Mouse (Mus musculus): ENCODE measurements at regions not wholly inside any gene's neighbourhood (a gene's known extent, or its start where the extent isn't known, plus 50 kb on each side); places are given as distances from the start of the nearest gene placed in this dataset.
"Not testable (repeated sequence)": the region's sequence is repeated elsewhere in the genome, so short reads cannot be mapped to it uniquely, and the experiment has no call there.

DNA sequence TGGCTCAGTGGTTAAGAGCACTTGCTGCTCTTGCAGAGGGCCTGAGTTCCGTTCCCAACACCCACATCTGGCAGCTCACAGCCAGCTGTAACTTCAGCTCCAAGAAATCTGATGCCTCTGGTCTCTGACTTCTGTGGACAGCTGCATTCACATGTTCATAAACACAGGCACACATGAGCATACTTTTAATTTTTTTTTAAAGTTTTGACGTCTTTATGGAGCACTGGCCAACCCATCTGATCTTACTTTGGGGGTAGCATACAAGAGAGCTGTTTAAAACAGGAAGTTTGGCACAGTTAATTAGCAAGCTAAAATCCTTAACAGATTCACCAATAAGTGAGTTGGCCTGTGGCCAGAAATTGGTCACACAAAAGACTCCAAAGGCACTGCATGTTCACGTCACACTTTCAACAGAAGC, 81.2 kb upstream of the Atl2 start:
- Histone ChIP-seq H3K27ac (replicated peaks; ENCODE audit: low read depth, low read length) (no peak overlapping the region), H3K4me3 (ENCODE audit: insufficient read depth, low read depth, low read length) (no peak overlapping the region)

DNA sequence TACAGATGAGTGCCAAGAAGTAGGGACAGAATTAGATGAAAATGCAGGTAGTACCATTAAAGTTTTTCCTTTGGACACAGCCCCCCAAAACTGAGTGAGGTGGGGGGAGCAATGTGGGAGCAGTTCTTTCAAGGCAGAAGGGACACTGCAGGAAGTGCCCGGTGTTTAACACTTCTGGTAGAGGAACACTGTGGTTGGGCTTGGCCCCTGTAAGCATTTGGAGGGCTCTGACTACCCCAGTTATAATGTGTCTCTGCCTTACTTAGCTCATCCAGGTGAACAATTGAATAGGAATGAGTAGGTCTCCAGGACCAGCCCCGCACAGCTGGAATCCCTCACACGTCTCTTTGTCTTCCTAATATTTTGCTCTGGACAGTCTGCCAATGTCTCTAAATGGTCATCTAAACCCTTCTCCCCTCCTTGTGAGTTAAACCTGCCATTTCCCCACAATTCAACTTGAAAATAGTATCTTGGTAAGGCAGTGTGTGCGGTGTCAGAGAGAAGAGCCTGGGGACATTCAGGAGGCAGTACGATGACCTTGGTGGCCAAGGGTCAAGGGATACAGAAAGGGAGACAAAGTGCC, 80.7 kb upstream of the Atl2 start:
- H3K27ac ChIP-seq (replicated peaks; ENCODE audit: low read depth, low read length): no peak overlapping the region
- no peak overlapping the region for H3K4me3 ChIP-seq (ENCODE audit: insufficient read depth, low read depth, low read length)
- peaks cover 3% of the 10 kb centered on the region; the same call in 1 of the 2 replicates for H3K4me1 ChIP-seq (ENCODE audit: control insufficient read depth, insufficient read depth, insufficient read length, low read length)

More for the DNA sequence above, 81.2 kb upstream of the Atl2 start:
- no peaks in the 10 kb centered on the region; the same call in 1 of the 2 replicates for H3K4me1 ChIP-seq (ENCODE audit: control insufficient read depth, insufficient read depth, insufficient read length, low read length)

DNA sequence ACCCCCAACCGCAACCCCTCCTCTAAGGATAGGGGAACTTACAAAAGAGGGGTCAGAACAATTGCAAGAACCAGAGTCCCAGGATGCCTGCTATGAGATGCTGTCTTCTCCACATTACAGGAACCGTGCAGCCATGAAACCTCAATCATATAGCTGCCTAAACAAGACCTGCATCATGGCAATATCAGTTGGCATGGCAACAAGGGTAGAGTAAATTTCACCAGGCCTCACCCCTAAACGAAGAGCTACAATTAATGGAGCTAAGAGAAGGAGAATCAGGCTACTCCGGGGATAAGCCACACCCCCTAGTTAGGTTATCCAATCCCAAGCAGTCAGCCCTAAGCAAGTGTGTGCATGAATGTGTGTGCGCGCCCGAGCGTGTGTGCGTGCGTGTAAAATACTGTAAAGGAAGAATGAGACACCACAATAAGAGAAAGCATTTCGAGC, 80.1 kb upstream of the Atl2 start:
- no peak overlapping the region for H3K27ac ChIP-seq (replicated peaks; ENCODE audit: low read depth, low read length)

DNA sequence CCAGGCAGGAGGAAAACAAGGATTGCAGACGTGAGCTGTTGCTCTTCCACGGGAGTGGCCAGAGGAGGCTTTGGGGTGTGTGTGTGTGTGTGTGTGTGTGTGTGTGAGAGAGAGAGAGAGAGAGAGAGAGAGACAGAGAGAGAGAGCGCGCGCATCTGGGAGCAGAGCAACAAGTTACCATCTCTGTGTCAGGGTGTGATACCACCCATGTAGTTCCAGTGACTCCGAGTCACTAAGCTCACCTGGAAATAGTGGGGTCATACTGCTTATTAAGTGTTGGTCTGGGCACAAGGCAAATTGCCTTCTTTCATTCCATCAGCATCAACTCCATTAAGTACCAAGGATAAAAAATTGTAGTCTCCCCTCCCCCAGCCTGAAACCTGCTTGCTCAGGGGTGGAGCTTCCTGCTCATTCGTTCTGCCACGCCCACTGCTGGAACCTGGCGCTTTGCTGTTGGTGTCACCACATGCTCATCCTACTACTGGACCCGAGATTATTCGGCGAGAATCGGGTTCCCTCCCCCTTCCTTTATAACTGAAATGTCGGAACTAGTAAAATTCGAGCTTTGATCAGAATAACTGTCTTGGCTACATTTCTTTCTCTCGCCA, 79.3 kb upstream of the Atl2 start:
- H3K4me3 ChIP-seq (ENCODE audit: insufficient read depth, low read depth, low read length); H3K4me1 ChIP-seq (ENCODE audit: control insufficient read depth, insufficient read depth, insufficient read length, low read length); H3K27ac ChIP-seq (replicated peaks; ENCODE audit: low read depth, low read length): not testable (repeated sequence)

More for the DNA sequence above, 80.1 kb upstream of the Atl2 start:
- Histone ChIP-seq H3K4me1 (ENCODE audit: control insufficient read depth, insufficient read depth, insufficient read length, low read length) (peaks cover 7% of the 10 kb centered on the region; the same call in 1 of the 2 replicates), H3K4me3 (ENCODE audit: insufficient read depth, low read depth, low read length) (no peak overlapping the region)

DNA sequence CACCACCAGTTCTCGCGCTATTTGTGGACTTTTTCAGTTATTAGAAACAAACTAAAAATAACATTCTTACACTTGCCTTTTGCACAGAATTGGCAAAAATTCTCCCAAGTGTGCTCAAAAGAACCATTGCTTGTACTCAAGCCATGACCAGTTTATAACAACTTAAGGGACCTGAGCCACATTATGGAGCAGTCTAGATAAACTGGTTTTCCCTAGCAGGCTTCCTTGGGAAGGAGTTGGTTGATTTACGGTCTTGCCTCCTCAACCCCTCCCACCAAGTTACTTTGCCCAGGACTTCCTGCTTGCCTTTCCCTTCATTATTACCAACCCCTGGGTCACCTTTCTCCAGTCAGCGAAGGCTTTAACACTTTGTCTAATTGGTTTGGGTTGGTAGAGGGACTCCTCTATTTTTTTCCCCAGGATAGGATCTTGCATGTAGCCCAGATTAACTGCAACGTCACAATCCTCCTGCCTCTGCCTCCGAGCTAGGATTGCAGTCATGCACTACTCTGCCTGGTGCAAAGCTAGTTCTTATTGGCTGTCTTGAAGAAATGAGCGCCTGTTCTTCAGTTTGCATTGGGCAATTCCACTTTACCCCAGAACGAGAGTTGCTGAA, 75.9 kb upstream of the Atl2 start:
- H3K27ac ChIP-seq (replicated peaks; ENCODE audit: low read depth, low read length): peak overlapping the region; percentile 85
- H3K4me1 ChIP-seq (ENCODE audit: control insufficient read depth, insufficient read depth, insufficient read length, low read length): peaks cover 7% of the 10 kb centered on the region; the same call in 1 of the 2 replicates
- no peak overlapping the region for H3K4me3 ChIP-seq (ENCODE audit: insufficient read depth, low read depth, low read length)

DNA sequence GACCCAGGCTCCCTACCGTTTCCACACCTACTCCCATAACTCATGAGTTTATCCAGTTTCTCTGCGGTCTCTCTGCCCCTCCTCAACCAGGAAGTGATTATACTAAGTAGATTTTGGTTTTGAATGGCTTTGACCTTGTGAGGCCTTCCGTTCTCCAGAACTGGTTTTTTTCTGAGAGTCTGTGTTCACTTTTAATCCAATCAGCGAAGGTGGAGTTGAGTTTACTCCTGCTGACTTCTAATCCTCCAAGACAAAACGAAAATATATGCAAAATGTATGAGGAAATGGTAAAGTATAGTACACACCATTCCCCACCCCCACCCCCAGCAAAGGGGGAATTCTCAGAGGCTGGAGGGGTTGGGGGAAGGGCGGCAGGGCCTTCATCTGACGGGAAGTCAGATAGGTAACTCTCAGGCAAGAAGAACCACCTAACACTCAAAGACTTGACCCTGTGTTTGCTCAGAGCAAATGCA, 73.6 kb upstream of the Atl2 start:
- Histone ChIP-seq H3K27ac (replicated peaks; ENCODE audit: low read depth, low read length) (no peak overlapping the region), H3K4me3 (ENCODE audit: insufficient read depth, low read depth, low read length) (no peak overlapping the region), H3K4me1 (ENCODE audit: control insufficient read depth, insufficient read depth, insufficient read length, low read length) (peaks cover 7% of the 10 kb centered on the region; the same call in 1 of the 2 replicates)

DNA sequence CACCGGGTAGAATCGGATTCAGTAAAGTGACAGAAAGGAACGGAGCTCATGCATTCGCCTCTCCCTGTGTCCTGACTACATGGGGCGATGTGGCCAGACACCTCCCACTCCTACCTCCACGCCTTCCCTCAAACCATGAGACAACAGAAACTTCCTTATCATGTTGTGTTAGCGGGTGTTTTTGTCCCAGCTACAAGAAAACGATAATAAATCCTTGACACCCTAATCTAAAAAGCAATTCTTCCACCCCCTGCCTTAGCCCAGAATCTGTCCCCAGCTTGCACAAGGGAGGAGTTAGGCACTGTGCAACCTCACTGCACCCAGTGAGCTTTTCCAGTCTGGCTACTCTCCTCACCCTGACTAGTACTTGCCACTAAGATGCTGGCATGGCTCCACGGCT, 72.9 kb upstream of the Atl2 start:
- Histone ChIP-seq H3K4me3 (ENCODE audit: insufficient read depth, low read depth, low read length) (no peak overlapping the region), H3K4me1 (ENCODE audit: control insufficient read depth, insufficient read depth, insufficient read length, low read length) (peaks cover 7% of the 10 kb centered on the region; the same call in 1 of the 2 replicates), H3K27ac (replicated peaks; ENCODE audit: low read depth, low read length) (no peak overlapping the region)

DNA sequence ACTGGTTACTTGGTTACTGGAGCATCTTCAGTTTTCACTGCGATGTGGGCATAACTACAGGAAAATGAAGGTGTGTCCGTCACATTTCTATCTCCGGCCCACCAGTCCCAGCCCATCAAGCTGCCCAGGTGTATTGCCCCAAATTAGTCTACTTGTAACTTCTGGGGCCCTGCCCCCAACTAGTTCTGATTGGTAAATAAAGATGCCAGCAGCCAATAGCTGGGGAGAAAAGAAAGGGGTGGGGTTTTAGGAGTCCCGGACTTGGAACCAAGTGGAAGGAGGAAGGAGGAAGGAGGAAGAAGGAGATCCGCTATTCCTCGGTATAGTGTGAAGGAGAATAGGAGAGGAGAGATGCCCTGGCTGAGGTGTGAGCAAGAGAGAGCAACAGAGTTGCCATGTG, 71.1 kb upstream of the Atl2 start:
- H3K4me1 ChIP-seq (ENCODE audit: control insufficient read depth, insufficient read depth, insufficient read length, low read length): peaks cover 6% of the 10 kb centered on the region; the same call in 1 of the 2 replicates
- H3K27ac ChIP-seq (replicated peaks; ENCODE audit: low read depth, low read length): no peak overlapping the region
- no peak overlapping the region for H3K4me3 ChIP-seq (ENCODE audit: insufficient read depth, low read depth, low read length)

DNA sequence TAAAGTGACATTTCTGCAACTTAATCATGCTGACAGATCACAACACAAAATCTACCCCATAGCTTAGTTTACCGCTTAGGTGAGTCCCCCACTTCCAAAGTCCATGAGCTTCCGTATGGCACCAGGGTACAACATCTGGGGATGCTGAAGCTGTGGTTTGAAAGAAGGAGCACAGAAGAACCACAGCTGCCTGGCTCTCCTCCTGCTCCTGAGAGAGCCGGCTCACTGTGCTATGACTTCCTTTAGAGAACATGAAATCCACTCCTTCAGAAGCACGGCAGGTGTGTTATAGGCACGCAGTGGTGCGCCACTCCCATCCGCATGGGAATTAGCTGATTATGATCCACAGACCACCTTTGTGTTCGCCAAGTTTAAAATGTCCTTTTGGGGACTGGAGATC, 69.7 kb upstream of the Atl2 start:
- H3K4me3 ChIP-seq (ENCODE audit: insufficient read depth, low read depth, low read length): no peak overlapping the region
- no peak overlapping the region for H3K27ac ChIP-seq (replicated peaks; ENCODE audit: low read depth, low read length)

DNA sequence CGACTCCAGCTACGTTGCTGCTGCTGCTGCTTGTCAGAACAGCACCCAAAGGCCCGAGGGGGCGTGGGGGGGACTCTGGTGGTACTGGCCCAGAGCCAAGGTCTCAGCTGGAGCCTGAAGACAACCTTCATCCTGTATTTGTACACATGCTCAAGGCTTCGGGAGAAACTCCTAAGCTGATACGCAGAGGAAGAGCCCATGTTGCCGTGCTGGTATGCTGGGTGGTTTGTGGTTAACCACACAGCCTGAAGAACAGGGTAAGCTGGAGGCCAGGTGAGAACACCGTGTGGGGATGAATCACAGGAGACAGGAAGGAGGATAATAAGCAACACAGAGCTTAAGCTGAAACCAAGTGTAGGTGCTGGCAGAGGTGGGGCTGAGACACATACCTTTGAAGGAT, 68.9 kb upstream of the Atl2 start:
- Histone ChIP-seq H3K4me1 (ENCODE audit: control insufficient read depth, insufficient read depth, insufficient read length, low read length) (no peaks in the 10 kb centered on the region), H3K27ac (replicated peaks; ENCODE audit: low read depth, low read length) (no peak overlapping the region), H3K4me3 (ENCODE audit: insufficient read depth, low read depth, low read length) (no peak overlapping the region)

More for the DNA sequence above, 69.7 kb upstream of the Atl2 start:
- no peaks in the 10 kb centered on the region for H3K4me1 ChIP-seq (ENCODE audit: control insufficient read depth, insufficient read depth, insufficient read length, low read length)

DNA sequence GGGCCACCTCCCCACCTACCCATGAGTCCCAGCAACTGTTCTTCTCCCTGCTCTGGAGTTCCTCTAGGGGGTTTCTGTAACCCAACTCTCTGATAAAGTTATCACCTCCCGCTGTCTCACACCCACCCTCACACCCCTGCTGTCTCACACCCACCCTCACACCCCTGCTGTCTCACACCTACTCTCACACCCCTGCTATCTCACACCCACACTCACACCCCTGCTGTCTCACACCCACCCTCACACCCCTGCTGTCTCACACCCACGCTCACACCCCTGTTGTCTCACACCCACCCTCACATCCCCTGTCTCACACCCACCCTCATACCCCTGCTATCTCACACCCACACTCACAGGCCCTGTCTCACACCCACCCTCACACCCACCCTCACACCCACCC, 67.4 kb upstream of the Atl2 start:
- Histone ChIP-seq H3K4me1 (ENCODE audit: control insufficient read depth, insufficient read depth, insufficient read length, low read length) (no peaks in the 10 kb centered on the region), H3K27ac (replicated peaks; ENCODE audit: low read depth, low read length) (no peak overlapping the region), H3K4me3 (ENCODE audit: insufficient read depth, low read depth, low read length) (no peak overlapping the region)

DNA sequence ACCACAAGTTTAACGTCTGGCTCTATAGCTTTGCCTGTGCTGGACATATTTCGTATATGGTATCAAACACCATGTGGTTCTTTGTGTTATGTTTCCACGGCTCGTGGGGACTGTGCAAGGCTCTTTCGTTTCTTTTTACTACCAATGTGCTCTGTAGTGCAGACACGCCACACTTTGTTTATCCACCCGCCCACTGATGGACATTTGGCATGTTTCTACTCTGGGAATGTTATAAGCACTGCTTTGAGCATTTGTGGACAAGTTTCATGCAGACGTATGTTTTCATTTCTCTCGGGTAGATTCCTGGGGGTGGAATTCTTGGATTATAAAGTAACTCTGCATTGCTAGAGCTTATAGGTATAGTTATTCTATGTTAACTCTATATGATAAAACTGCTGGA, 65.5 kb upstream of the Atl2 start:
- H3K4me3 ChIP-seq (ENCODE audit: insufficient read depth, low read depth, low read length): no peak overlapping the region
- H3K4me1 ChIP-seq (ENCODE audit: control insufficient read depth, insufficient read depth, insufficient read length, low read length): no peaks in the 10 kb centered on the region
- no peak overlapping the region for H3K27ac ChIP-seq (replicated peaks; ENCODE audit: low read depth, low read length)

DNA sequence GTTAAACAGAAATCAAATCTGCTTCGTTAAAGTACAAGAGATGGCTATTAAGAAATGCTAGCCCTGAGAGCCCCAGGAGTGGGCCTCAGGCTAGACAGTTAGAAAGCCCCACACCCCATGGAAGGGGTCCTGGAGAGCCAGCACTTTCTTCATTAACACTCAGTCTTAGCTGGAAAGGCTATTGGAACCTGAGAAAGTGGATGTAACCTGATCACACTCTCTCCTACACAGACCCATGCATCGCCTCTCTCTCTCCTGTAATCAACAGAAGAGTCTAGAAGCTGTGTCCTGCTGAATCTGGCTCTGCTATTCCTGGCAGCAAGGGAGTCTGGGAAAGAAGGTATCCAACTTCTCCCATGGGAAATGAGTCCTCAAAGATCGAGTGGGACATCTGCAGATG, 64.8 kb upstream of the Atl2 start:
- Histone ChIP-seq H3K27ac (replicated peaks; ENCODE audit: low read depth, low read length) (no peak overlapping the region), H3K4me1 (ENCODE audit: control insufficient read depth, insufficient read depth, insufficient read length, low read length) (no peaks in the 10 kb centered on the region), H3K4me3 (ENCODE audit: insufficient read depth, low read depth, low read length) (no peak overlapping the region)

DNA sequence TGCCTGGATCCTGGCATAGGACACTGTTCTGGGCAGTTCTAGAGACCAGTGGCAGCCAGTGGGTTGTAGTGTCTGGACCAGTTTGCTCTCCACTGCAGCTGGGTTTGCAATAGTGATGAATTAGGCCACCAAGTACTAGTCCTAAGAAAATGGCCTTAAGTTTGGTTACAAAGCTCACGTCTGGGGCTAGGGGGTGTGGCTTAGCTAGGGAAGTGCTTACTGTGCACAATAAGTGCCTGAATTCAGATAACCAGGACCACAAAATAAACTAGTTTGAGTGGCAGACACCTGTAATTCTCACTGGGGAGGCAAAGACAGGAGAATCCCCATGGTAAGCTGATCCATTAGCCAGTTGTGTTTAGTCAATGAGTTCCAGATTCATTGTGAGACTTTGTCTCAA, 59.3 kb upstream of the Atl2 start:
- Histone ChIP-seq H3K4me3 (ENCODE audit: insufficient read depth, low read depth, low read length) (no peak overlapping the region), H3K4me1 (ENCODE audit: control insufficient read depth, insufficient read depth, insufficient read length, low read length) (no peaks in the 10 kb centered on the region), H3K27ac (replicated peaks; ENCODE audit: low read depth, low read length) (no peak overlapping the region)

DNA sequence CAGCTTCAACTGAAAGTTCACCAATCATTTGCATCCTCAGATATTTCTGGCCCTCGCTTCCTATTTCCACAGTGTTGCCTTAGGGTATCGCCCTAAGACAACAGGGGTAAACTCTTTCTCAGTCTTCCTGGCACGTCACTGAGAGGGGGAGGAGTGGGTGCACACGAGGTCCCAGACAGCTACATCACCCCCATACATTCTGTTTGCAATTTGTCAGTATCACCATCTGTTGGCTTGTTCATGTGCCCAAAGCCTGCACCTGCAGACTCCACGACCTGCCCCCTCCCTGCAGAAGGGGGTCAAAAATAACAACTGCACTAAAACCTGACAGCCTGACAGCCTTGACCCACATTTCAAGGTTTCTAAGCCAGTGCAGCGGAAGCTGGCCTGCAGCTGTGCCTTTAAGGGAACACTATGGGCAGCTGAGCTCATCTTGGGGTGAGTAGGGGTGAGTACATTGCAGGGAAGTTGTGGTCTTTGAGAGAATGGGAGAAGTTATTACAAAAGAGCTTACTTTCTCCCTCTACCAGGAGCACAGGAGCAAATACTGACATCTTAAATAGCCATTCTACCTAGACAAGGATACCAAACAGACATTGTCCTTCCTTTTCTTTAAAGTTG, 58.8 kb upstream of the Atl2 start:
- H3K4me1 ChIP-seq (ENCODE audit: control insufficient read depth, insufficient read depth, insufficient read length, low read length): no peaks in the 10 kb centered on the region
- H3K4me3 ChIP-seq (ENCODE audit: insufficient read depth, low read depth, low read length): no peak overlapping the region
- no peak overlapping the region for H3K27ac ChIP-seq (replicated peaks; ENCODE audit: low read depth, low read length)

Data from brown adipose tissue, adult 24 weeks (tissue).